Mouse (Mus musculus) mesoderm, embryonic 11.5 days (tissue): ENCODE measurements around the gene Btbd2.
"Not testable (repeated sequence)": the region's sequence is repeated elsewhere in the genome, so short reads cannot be mapped to it uniquely, and the experiment has no call there.

Experiments
- DNase-seq: peaks from one replicate; pipeline ENCODE4 v3.0.0-alpha.2; 2012; ENCODE audit warnings: low read depth, low spot score

The Btbd2 gene

GRCm38 (mm10) chr10:80669737-80670485, 13.0 kb upstream of the Btbd2 start:
- DNase-seq: no peak

- DNase-seq: no peak
Observed at GRCm38 (mm10) chr10:80669018-80669417, 12.1 kb upstream of the Btbd2 start.

GRCm38 (mm10) chr10:80668614-80669013, 11.7 kb upstream of the Btbd2 start:
- no peak for DNase-seq

- DNase-seq: no peak
Observed at GRCm38 (mm10) chr10:80666837-80667412, 10.1 kb upstream of the Btbd2 start.

GRCm38 (mm10) chr10:80665981-80666733, 9.3 kb upstream of the Btbd2 start:
- DNase-seq: no peak

- no peak for DNase-seq
Observed at GRCm38 (mm10) chr10:80665459-80665858, 8.6 kb upstream of the Btbd2 start.

- no peak for DNase-seq
Observed at GRCm38 (mm10) chr10:80665016-80665380, 8.1 kb upstream of the Btbd2 start.

GRCm38 (mm10) chr10:80664197-80665015, 7.5 kb upstream of the Btbd2 start:
- no peak for DNase-seq

- no peak for DNase-seq
Observed at GRCm38 (mm10) chr10:80663485-80664196, 6.8 kb upstream of the Btbd2 start.

- peak; percentile 62 for DNase-seq
Observed at GRCm38 (mm10) chr10:80661149-80661548, 4.3 kb upstream of the Btbd2 start.

- DNase-seq: peak; percentile 73
Observed at GRCm38 (mm10) chr10:80659213-80659612, 2.3 kb upstream of the Btbd2 start.

- no peak for DNase-seq
Observed at GRCm38 (mm10) chr10:80658841-80659202, 2.0 kb upstream of the Btbd2 start.

GRCm38 (mm10) chr10:80658194-80658840, 1.4 kb upstream of the Btbd2 start:
- no peak for DNase-seq

GRCm38 (mm10) chr10:80656130-80656862, 575 bp downstream of the Btbd2 start:
- peak; percentile 99 for DNase-seq

GRCm38 (mm10) chr10:80655406-80656129, 1.3 kb downstream of the Btbd2 start:
- no peak for DNase-seq

- DNase-seq: no peak
Observed at GRCm38 (mm10) chr10:80654866-80655265, 2.0 kb downstream of the Btbd2 start.

GRCm38 (mm10) chr10:80653156-80653720, 3.6 kb downstream of the Btbd2 start:
- no peak for DNase-seq

- DNase-seq: no peak
Observed at GRCm38 (mm10) chr10:80650392-80650791, 6.5 kb downstream of the Btbd2 start.

- not testable (repeated sequence) for DNase-seq
Observed at GRCm38 (mm10) chr10:80649910-80650309, 7.0 kb downstream of the Btbd2 start.
